Mouse (Mus musculus): ENCODE measurements around the gene Comt.

DNA sequence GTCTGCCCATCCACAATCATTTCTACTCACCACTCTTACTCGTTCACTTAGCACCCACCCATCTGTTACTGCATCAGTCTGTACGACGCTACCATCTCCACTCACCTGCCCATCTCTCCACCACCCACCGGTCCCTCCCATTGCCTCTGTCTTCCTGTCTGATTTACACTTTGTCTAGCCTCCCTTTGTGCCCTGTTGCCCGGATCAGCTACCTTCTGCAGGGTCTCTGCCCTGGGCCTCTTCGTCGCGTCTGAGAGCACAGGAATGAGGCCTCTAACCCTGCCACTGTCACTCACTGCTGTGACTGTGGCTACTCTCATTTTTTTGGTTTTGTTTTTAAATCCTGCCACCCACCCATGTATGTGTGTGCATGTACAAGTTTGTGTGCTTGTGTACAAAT, 42.0 kb downstream of the Comt start:
- TF ChIP-seq CHD2 (IDR thresholded peaks at IDR 0.05; ENCODE audit: low read depth, low read length) (no peak), ZNF384 (IDR thresholded peaks at IDR 0.05; ENCODE audit: low read depth, low read length) (no peak)
